In genomic region chr13:73505686-73506467, GRCm38 (mm10) we compare ENCODE assay signal across 9 mouse cellular contexts. TPM values are rescaled to one million over a fixed set of nuclear protein-coding genes. Genes with fewer than 3 reads are reported as not detected.
DNase-seq lines count a peak whose midpoint lies in the region; ATAC-seq and TF ChIP-seq lines count a peak whose summit lies in the region.
"Had no signal": no experiment of that assay in that cellular context is flagged by ENCODE, and none has a peak within 500 bp of the region (broad histone marks: within the 10 kb centered on the region; RNA-seq: fewer than 3 reads in every experiment).

No protein-coding gene starts in this region.

- WGBS in forebrain, embryonic 15.5 days: 76% methylated on average over 7 of the region's 7 CpGs
- WGBS in lung, adult 2 months: 60% methylated on average over 7 of the region's 7 CpGs

- peak; percentile 75 for ATAC-seq in forebrain, embryonic 15.5 days (replicated peaks)

- H3K27ac ChIP-seq in ES-E14 (ENCODE audit: insufficient read depth, low read depth, low read length, poor library complexity, severe bottlenecking): no peak overlapping the region
- H3K27ac ChIP-seq in forebrain, embryonic 15.5 days (replicated peaks): no peak overlapping the region
- H3K27ac ChIP-seq: limb, embryonic 12.5 days had no signal

- no peak overlapping the region for H3K4me2 ChIP-seq in forebrain, embryonic 15.5 days (replicated peaks)
- H3K4me2 ChIP-seq: limb, embryonic 12.5 days had no signal

- H3K4me3 ChIP-seq in ES-E14 (ENCODE audit: insufficient read depth in 1 of 2, low read depth in 1 of 2, low read length in 2 of 2, poor library complexity in 1 of 2, severe bottlenecking in 1 of 2): no peak overlapping the region
- H3K4me3 ChIP-seq in forebrain, embryonic 15.5 days: no peak overlapping the region
- H3K4me3 ChIP-seq in lung, adult 2 months (replicated peaks; ENCODE audit: extremely low read depth, low read depth, low read length): no peak overlapping the region
- H3K4me3 ChIP-seq: limb, embryonic 12.5 days had no signal

- intact Hi-C loops in heart, postnatal 36 days (cut with DNase I): loop anchor here (1.0 kb wide), 1 partner anchor 80 kb away; no protein-coding TSS in a partner anchor

- H3K36me3 ChIP-seq in ES-E14 (ENCODE audit: control insufficient read depth, insufficient read depth, low read length, poor library complexity, severe bottlenecking): peaks cover 16% of the 10 kb centered on the region; the same call in 1 of the 2 replicates
- peaks cover 32% of the 10 kb centered on the region for H3K36me3 ChIP-seq in forebrain, embryonic 15.5 days

- DNase-seq in ES-E14 (ENCODE audit: low read depth, low spot score): peak; percentile 83
- peak; percentile 71 for DNase-seq in c-Kit-positive CD71-positive TER-119-positive erythroid progenitor cells, embryonic 14.5 days (ENCODE audit: low spot score)
- peak; percentile 80 to 85 for DNase-seq in heart, postnatal 36 days
- peak; percentile 94 for DNase-seq in layer of hippocampus, adult 11-12 months (ENCODE audit: low spot score)
- peak; percentile 74 for DNase-seq in lung, adult 2 months
- DNase-seq in ovary, postnatal 14 days (ENCODE audit: low spot score): peak; percentile 64
- DNase-seq in thymus, postnatal 14 days: peak; percentile 85

- in situ Hi-C loops in ES-E14 (cut with MboI; ENCODE audit: low sequenced_read_pairs in 2 of 2, unreplicated experiment in 2 of 2): loop anchor here in 1 of 2 experiments (10.0 kb wide), 1 partner anchor 81 kb away; no protein-coding TSS in a partner anchor

- no peaks in the 10 kb centered on the region for H3K9me3 ChIP-seq in ES-E14 (ENCODE audit: control insufficient read depth, insufficient read depth, low read depth, low read length)
- H3K9me3 ChIP-seq in forebrain, embryonic 15.5 days: no peaks in the 10 kb centered on the region
- H3K9me3 ChIP-seq: limb, embryonic 12.5 days had no signal

- H3K4me1 ChIP-seq in ES-E14 (ENCODE audit: control insufficient read depth in 2 of 2, insufficient read depth in 2 of 2, low read length in 2 of 2, poor library complexity in 1 of 2): no peaks in the 10 kb centered on the region
- no peaks in the 10 kb centered on the region for H3K4me1 ChIP-seq in forebrain, embryonic 15.5 days
- peaks cover 11% of the 10 kb centered on the region for H3K4me1 ChIP-seq in lung, adult 2 months (ENCODE audit: control insufficient read depth, insufficient read depth, low read length)
- H3K4me1 ChIP-seq: limb, embryonic 12.5 days had no signal

- peak; percentile 92 for TF ChIP-seq CTCF in lung, adult 2 months (IDR thresholded peaks at IDR 0.05; ENCODE audit: insufficient read depth, low read length)

- no peaks in the 10 kb centered on the region for H3K27me3 ChIP-seq in forebrain, embryonic 15.5 days
- H3K27me3 ChIP-seq: limb, embryonic 12.5 days had no signal

- H3K9ac ChIP-seq in ES-E14 (ENCODE audit: insufficient read depth, low read depth, low read length, poor library complexity, severe bottlenecking): no peak overlapping the region
- no peak overlapping the region for H3K9ac ChIP-seq in forebrain, embryonic 15.5 days (replicated peaks)
- H3K9ac ChIP-seq: limb, embryonic 12.5 days had no signal

- no peak for TF ChIP-seq POLR2A in lung, adult 2 months (IDR thresholded peaks at IDR 0.05; ENCODE audit: borderline replicate concordance, extremely low read depth, low read depth, low read length)

TF ChIP-seq in ES-E14, 5 proteins besides CTCF, POLR2A, EP300 and RAD21:
- TF ChIP-seq ZNF384 (IDR thresholded peaks at IDR 0.05; ENCODE audit: low read depth, low read length) (no peak), ZC3H11A (IDR thresholded peaks at IDR 0.05; ENCODE audit: borderline replicate concordance, low read depth, low read length) (peak; percentile 58; the same call in 1 of the 2 replicates)

RNA-seq across cellular contexts. Expression of gene Slc6a3, which starts 30.7 kb away (rescaled TPM):
- 0.16 and 0.18 TPM in 2 replicates for total RNA-seq in ES-E14 (2012; rRNA removed)
- polyA plus RNA-seq in forebrain, embryonic 15.5 days (2015; fragmentation: Nextera tagmentation; extraction: Ambion mirVana): 0.06 TPM in 2 replicates
- total RNA-seq in heart, postnatal 36 days (2021): not detected
- polyA plus RNA-seq in lung, adult 2 months (2012; rRNA removed): 0.10 and 0.12 TPM in 2 replicates

RNA-seq across cellular contexts. Expression of gene Lpcat1, which starts 38.9 kb away (rescaled TPM):
- 105 and 128 TPM in 2 replicates for total RNA-seq in ES-E14 (2012; rRNA removed)
- polyA plus RNA-seq in forebrain, embryonic 15.5 days (2015; fragmentation: Nextera tagmentation; extraction: Ambion mirVana): 61.4 and 62.1 TPM in 2 replicates
- 1 to 10 TPM; 7.0 to 9.4 TPM for total RNA-seq in heart, postnatal 36 days (2021)
- 408 and 425 TPM in 2 replicates for polyA plus RNA-seq in lung, adult 2 months (2012; rRNA removed)

Comparison
In these comparisons a context has a peak if more than half of its experiments do, and no peak if none do; other contexts are left out.
1. RNA of gene Lpcat1, which starts 38.9 kb away (total RNA-seq): 105 to 128 TPM in ES-E14; 7.0 to 9.4 TPM in heart, postnatal 36 days; every median in the first group is over 10 times any median in the second.
2. Peak in every context shown above with its lines, with median percentiles within 50 percentile points of each other: DNase-seq.